Mouse (Mus musculus): ENCODE data around the gene Ppme1.

DNA sequence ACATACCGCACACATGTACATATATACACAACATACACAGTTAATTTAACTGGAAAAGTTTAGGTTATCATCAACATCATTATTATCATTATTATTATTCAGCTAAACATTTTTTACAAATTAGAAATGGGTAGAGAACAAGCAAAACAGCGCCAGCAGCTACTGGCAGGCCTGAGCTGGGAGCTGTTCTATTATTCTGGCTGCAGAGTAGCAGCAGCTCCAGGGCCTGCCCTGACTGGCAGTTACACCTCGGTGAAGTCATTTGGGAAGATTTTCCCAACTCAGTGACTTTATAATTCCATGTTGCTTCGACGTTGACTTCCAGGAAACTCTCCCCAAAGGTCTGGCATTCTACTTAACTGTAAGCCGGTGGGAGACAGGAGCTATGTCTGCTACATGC, 75.4 kb downstream of the Ppme1 start:
- no peak for TF ChIP-seq CTCF (IDR thresholded peaks at IDR 0.05; ENCODE audit: control insufficient read depth, insufficient read depth, low read length)
- no peak for TF ChIP-seq POLR2A (IDR thresholded peaks at IDR 0.05; ENCODE audit: borderline replicate concordance, control insufficient read depth, low read depth, low read length)

All from bone marrow, adult 2 months (tissue).